Mouse (Mus musculus): ENCODE results near the gene Klc1.
"Not testable (repeated sequence)": the region's sequence is repeated elsewhere in the genome, so short reads cannot be mapped to it uniquely, and the experiment has no call there.

The Klc1 gene

GRCm38 (mm10) chr12:111758381-111759175, at the start of gene Klc1:
Klc1 (plus strand) TSS chr12:111758849.
- no peak for DNase-seq (ENCODE audit: low read depth)

GRCm38 (mm10) chr12:111710091-111710490, 48.6 kb upstream of the Klc1 start:
- no peak for DNase-seq (ENCODE audit: low read depth)

- no peak for DNase-seq (ENCODE audit: low read depth)
These were observed 46.2 kb upstream of the Klc1 start for GRCm38 (mm10) chr12:111712476-111712875.

GRCm38 (mm10) chr12:111713004-111713651, 45.5 kb upstream of the Klc1 start, which contains the start of the genes Bag5 and Apopt1:
Bag5 (minus strand) TSS chr12:111713257.
Apopt1 (plus strand) TSS chr12:111713261.
- peak; percentile 64 for DNase-seq (ENCODE audit: low read depth)

- DNase-seq (ENCODE audit: low read depth) = not testable (repeated sequence)
These were observed 44.8 kb upstream of the Klc1 start for GRCm38 (mm10) chr12:111713880-111714279.

GRCm38 (mm10) chr12:111716505-111716904, 42.1 kb upstream of the Klc1 start:
- DNase-seq (ENCODE audit: low read depth) = no peak

GRCm38 (mm10) chr12:111718656-111719055, 40.0 kb upstream of the Klc1 start:
- no peak for DNase-seq (ENCODE audit: low read depth)

GRCm38 (mm10) chr12:111720222-111720621, 38.4 kb upstream of the Klc1 start:
- DNase-seq (ENCODE audit: low read depth) = no peak

GRCm38 (mm10) chr12:111722654-111723053, 36.0 kb upstream of the Klc1 start:
- no peak for DNase-seq (ENCODE audit: low read depth)

- DNase-seq (ENCODE audit: low read depth) = no peak
These were observed 33.9 kb upstream of the Klc1 start for GRCm38 (mm10) chr12:111724638-111725337.

GRCm38 (mm10) chr12:111725338-111726121, 33.1 kb upstream of the Klc1 start:
- no peak for DNase-seq (ENCODE audit: low read depth)

GRCm38 (mm10) chr12:111726122-111726463, 32.6 kb upstream of the Klc1 start:
- no peak for DNase-seq (ENCODE audit: low read depth)

- DNase-seq (ENCODE audit: low read depth) = no peak
These were observed 30.7 kb upstream of the Klc1 start for GRCm38 (mm10) chr12:111727956-111728355.

GRCm38 (mm10) chr12:111731822-111732807, 26.5 kb upstream of the Klc1 start:
- DNase-seq (ENCODE audit: low read depth) = peak; percentile 75

GRCm38 (mm10) chr12:111732921-111733320, 25.7 kb upstream of the Klc1 start:
- DNase-seq (ENCODE audit: low read depth) = no peak

GRCm38 (mm10) chr12:111734912-111735311, 23.7 kb upstream of the Klc1 start:
- DNase-seq (ENCODE audit: low read depth) = no peak

- not testable (repeated sequence) for DNase-seq (ENCODE audit: low read depth)
These were observed 22.0 kb upstream of the Klc1 start for GRCm38 (mm10) chr12:111736676-111737075.

- no peak for DNase-seq (ENCODE audit: low read depth)
These were observed 21.3 kb upstream of the Klc1 start for GRCm38 (mm10) chr12:111737370-111737769.

- no peak for DNase-seq (ENCODE audit: low read depth)
These were observed 19.9 kb upstream of the Klc1 start for GRCm38 (mm10) chr12:111738754-111739153.

- DNase-seq (ENCODE audit: low read depth) = no peak
These were observed 17.3 kb upstream of the Klc1 start for GRCm38 (mm10) chr12:111741338-111741737.

GRCm38 (mm10) chr12:111743419-111743818, 15.2 kb upstream of the Klc1 start:
- no peak for DNase-seq (ENCODE audit: low read depth)

Data from fibroblast of lung, adult 2 months (primary cell).